Mouse (Mus musculus): ENCODE measurements at regions not wholly inside any gene's neighbourhood (a gene's known extent, or its start where the extent isn't known, plus 50 kb on each side); places are given as distances from the start of the nearest gene placed in this dataset.
A peak's percentile ranks its signal among the peaks of the same experiment; 100 is the strongest.

DNA sequence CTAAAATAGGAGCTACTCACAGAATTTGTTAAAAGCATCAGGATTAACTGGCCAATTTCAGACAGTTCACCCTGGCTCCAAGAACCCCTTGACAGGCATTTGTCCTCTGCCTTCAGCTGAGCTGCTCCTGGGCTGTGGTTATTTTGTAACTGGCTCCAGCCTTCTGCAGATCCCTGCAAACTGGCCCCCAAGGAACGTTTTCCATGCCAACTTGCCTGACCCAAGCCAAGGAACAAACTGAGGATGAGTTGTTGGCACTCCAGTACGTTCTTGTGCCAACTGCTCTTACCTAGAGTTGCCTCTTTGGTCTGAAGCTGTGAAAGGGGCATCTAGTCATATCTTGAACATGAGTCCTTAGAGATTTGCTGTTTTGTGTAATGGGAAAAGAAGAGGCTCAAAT, 74.2 kb upstream of the B3gat1 start:
- H3K4me2 ChIP-seq (ENCODE audit: low read depth) = no peak overlapping the region
- no peaks in the 10 kb centered on the region for H3K36me3 ChIP-seq (ENCODE audit: insufficient read depth)
- 66% methylated on average over 2 of the region's 2 CpGs for WGBS
- H3K9ac ChIP-seq = no peak overlapping the region
- no peaks in the 10 kb centered on the region for H3K4me1 ChIP-seq (ENCODE audit: insufficient read depth)
- no peak for TF ChIP-seq CTCF (IDR thresholded peaks at IDR 0.05; ENCODE audit: low read depth)
- DNase-seq (no peak), ATAC-seq (no peak)
- no peak overlapping the region for H3K4me3 ChIP-seq (ENCODE audit: low read depth, low read length)
- 0 out of 2 replicates have a peak, but pooled peaks cover 2% of the 10 kb centered on the region for H3K9me3 ChIP-seq (ENCODE audit: low read length)
- H3K27me3 ChIP-seq (ENCODE audit: insufficient read depth, low read length) = no peaks in the 10 kb centered on the region
- H3K27ac ChIP-seq (ENCODE audit: low read depth, low read length) = no peak overlapping the region

DNA sequence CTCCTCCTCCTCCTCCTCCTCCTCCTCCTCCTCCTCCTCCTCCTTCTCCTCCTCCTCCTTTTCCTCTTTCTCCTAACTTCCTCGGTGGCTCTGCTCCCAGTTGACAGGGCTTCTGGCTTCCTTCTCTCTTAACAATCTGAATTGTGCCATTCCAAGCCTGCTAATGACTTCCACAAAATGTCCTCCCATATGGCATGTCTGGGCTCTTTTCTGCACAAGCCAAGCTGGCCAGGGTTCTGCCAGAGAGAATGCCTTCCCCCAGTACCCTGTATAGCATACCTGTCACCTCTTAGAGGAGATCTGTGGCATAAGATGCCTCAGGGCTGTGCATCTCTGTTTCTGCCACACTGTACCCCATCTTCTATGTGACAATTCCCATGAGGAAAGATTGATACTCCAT, 70.0 kb upstream of the B3gat1 start:
- Histone ChIP-seq H3K4me2 (ENCODE audit: low read depth) (no peak overlapping the region), H3K9ac (no peak overlapping the region), H3K27ac (ENCODE audit: low read depth, low read length) (no peak overlapping the region), H3K4me1 (ENCODE audit: insufficient read depth) (no peaks in the 10 kb centered on the region), H3K36me3 (ENCODE audit: insufficient read depth) (no peaks in the 10 kb centered on the region), H3K9me3 (ENCODE audit: low read length) (0 out of 2 replicates have a peak, but pooled peaks cover 2% of the 10 kb centered on the region), H3K27me3 (ENCODE audit: insufficient read depth, low read length) (no peaks in the 10 kb centered on the region), H3K4me3 (ENCODE audit: low read depth, low read length) (no peak overlapping the region)
- TF ChIP-seq CTCF (IDR thresholded peaks at IDR 0.05; ENCODE audit: low read depth) = no peak
- WGBS = 73% methylated on average over 1 of the region's 1 CpGs
- ATAC-seq = no peak
- DNase-seq = peak; percentile 45

DNA sequence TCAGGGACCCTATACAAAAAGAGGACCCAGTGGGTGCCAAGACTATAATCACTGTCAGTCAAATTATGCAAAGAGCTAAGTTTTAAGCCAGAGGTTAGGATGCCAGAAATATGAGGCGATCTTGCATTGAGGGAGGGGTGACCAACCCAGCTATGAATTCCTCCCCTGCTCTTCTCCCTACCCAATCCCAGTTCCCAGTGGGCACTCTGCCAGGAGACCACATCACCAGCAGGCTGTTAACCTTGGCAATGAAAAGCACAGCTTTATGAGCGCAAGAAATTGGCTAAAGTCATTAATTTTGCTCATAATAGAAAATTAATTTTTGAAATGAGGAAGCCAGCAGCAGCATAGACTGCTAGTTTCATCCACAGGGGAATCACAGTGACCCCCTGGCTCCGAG, 65.7 kb upstream of the B3gat1 start:
- no peaks in the 10 kb centered on the region for H3K9me3 ChIP-seq (ENCODE audit: low read length)
- no peak overlapping the region for H3K4me2 ChIP-seq (ENCODE audit: low read depth)
- H3K4me1 ChIP-seq (ENCODE audit: insufficient read depth) = no peaks in the 10 kb centered on the region
- 48% methylated on average over 3 of the region's 3 CpGs for WGBS
- ATAC-seq (no peak), DNase-seq (peak; percentile 39)
- no peak overlapping the region for H3K9ac ChIP-seq
- no peak overlapping the region for H3K27ac ChIP-seq (ENCODE audit: low read depth, low read length)
- H3K36me3 ChIP-seq (ENCODE audit: insufficient read depth) = no peaks in the 10 kb centered on the region
- no peak for TF ChIP-seq CTCF (IDR thresholded peaks at IDR 0.05; ENCODE audit: low read depth)
- H3K27me3 ChIP-seq (ENCODE audit: insufficient read depth, low read length) = no peaks in the 10 kb centered on the region
- H3K4me3 ChIP-seq (ENCODE audit: low read depth, low read length) = no peak overlapping the region

DNA sequence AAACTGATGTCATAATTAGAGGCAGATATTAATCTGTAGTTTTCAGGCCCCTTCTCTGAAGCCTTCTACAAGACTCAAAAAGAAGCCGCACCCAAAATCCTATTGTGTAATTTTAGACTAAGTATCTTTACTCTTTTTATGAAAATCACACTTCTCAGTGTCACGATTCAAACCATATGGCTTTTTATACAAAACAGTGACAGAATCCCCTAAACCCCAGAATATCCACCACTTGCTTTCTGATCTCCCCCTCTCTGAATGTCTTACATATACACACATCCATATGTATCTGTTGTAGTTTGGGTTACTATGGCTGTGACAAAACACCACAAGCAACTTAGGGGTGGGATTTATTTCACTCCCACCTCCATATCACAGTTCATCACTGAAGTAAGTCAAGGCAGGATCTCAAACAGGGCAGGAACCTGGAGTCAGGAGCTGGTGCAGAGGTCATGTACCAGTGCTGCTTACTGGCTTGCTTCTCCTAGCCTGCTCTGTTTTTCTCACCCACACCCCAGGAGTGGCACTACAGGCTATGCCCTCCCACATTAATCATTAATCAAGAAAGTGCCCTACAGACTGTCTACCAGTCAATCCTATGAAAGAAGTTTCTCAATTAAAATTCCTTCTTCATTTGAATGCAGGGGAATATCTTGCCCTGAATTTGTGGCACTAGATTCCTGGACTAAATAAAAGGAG, 59.3 kb upstream of the B3gat1 start:
- WGBS = 77% methylated on average over 2 of the region's 2 CpGs
- H3K9me3 ChIP-seq (ENCODE audit: low read length) = no peaks in the 10 kb centered on the region
- ATAC-seq = no peak
- H3K27ac ChIP-seq (ENCODE audit: low read depth, low read length) = no peak overlapping the region
- no peak overlapping the region for H3K4me3 ChIP-seq (ENCODE audit: low read depth, low read length)
- no peak for DNase-seq
- no peak overlapping the region for H3K4me2 ChIP-seq (ENCODE audit: low read depth)
- H3K9ac ChIP-seq = no peak overlapping the region
- H3K4me1 ChIP-seq (ENCODE audit: insufficient read depth) = no peaks in the 10 kb centered on the region
- no peaks in the 10 kb centered on the region for H3K36me3 ChIP-seq (ENCODE audit: insufficient read depth)
- no peak for TF ChIP-seq CTCF (IDR thresholded peaks at IDR 0.05; ENCODE audit: low read depth)
- H3K27me3 ChIP-seq (ENCODE audit: insufficient read depth, low read length) = no peaks in the 10 kb centered on the region

DNA sequence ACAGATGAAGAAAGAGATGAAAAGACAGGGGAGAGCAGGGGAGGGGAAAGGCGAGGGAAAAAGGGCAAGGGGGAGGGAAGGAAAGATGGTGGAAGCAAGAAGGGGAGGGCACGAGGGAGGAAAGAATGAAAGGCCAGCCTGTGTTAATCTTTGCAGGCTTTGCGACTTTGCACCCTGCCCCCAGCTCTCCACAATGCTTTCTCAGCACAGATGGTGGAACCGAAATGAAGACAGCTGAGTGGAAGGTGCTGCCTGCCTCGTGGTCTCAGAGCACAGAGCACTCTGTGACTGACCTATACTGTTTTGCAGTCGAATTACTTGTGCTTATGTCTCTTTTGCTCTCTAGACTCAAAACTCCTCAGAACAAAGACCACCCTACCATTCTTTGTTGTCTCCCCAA, 55.2 kb upstream of the B3gat1 start:
- no peaks in the 10 kb centered on the region for H3K9me3 ChIP-seq (ENCODE audit: low read length)
- 15% methylated on average over 6 of the region's 6 CpGs for WGBS
- DNase-seq (peak; percentile 23), ATAC-seq (peak; percentile 69)
- H3K4me2 ChIP-seq (ENCODE audit: low read depth) = no peak overlapping the region
- no peak overlapping the region for H3K4me3 ChIP-seq (ENCODE audit: low read depth, low read length)
- H3K36me3 ChIP-seq (ENCODE audit: insufficient read depth) = no peaks in the 10 kb centered on the region
- TF ChIP-seq CTCF (IDR thresholded peaks at IDR 0.05; ENCODE audit: low read depth) = no peak
- no peaks in the 10 kb centered on the region for H3K4me1 ChIP-seq (ENCODE audit: insufficient read depth)
- no peak overlapping the region for H3K27ac ChIP-seq (ENCODE audit: low read depth, low read length)
- H3K9ac ChIP-seq = no peak overlapping the region
- no peaks in the 10 kb centered on the region for H3K27me3 ChIP-seq (ENCODE audit: insufficient read depth, low read length)

DNA sequence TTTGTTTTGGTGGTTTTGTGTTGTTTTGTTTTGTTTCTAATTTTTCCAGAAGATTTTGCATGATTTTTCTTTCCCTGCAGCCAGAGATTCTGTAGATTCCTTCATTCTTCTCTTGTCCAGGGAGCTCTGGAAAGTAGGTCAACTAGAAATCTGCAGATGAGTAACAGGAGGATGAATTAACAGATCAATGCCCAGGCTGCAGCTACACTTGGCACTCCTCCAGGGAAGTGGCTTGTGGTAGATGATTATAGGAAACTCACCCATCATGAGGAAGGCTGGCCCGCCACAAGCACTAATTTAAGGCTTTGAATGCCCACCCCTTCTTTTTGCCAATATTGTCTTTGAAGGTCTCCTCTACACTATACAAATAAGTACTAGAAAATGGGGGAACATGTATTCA, 52.0 kb upstream of the B3gat1 start:
- WGBS = 23% methylated on average over 1 of the region's 1 CpGs
- H3K27me3 ChIP-seq (ENCODE audit: insufficient read depth, low read length) = no peaks in the 10 kb centered on the region
- H3K36me3 ChIP-seq (ENCODE audit: insufficient read depth) = no peaks in the 10 kb centered on the region
- H3K4me2 ChIP-seq (ENCODE audit: low read depth) = no peak overlapping the region
- TF ChIP-seq CTCF (IDR thresholded peaks at IDR 0.05; ENCODE audit: low read depth) = no peak
- no peak overlapping the region for H3K27ac ChIP-seq (ENCODE audit: low read depth, low read length)
- DNase-seq (no peak), ATAC-seq (no peak)
- H3K4me3 ChIP-seq (ENCODE audit: low read depth, low read length) = no peak overlapping the region
- no peaks in the 10 kb centered on the region for H3K4me1 ChIP-seq (ENCODE audit: insufficient read depth)
- H3K9ac ChIP-seq = no peak overlapping the region
- no peaks in the 10 kb centered on the region for H3K9me3 ChIP-seq (ENCODE audit: low read length)

Data from forebrain, postnatal 0 days (tissue).